ENCODE assay signal across 10 mouse cellular contexts in the genomic region with DNA sequence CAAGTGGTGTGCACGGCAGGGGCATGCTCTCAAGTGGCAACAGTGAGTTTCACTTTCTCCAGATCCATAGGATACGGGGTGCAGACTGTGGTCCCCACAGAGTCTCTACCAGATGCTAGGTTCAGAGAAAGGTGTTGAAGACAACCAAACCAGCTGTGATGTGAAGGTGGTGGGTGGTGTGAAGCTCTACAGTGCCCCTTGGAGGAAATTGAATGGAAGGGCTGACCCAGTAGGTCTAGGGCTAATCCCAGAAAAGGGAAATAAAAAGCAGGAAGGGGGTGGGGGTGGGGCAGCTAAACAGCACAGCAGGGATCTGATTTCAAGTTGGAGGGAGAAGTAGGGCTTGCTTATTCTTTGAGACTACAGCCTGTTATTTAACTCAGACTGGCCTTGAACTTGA. TPM values are rescaled to one million over a fixed set of nuclear protein-coding genes. Genes with fewer than 3 reads are reported as not detected.
DNase-seq lines count a peak whose midpoint lies in the region; ATAC-seq and TF ChIP-seq lines count a peak whose summit lies in the region.
"Had no signal": no experiment of that assay in that cellular context is flagged by ENCODE, and none has a peak within 500 bp of the region (broad histone marks: within the 10 kb centered on the region; RNA-seq: fewer than 3 reads in every experiment).

No protein-coding gene starts in this region.

- 66% methylated on average over 2 of the region's 2 CpGs for whole genome bisulfite sequencing in heart, embryonic 10.5 days
- 48% methylated on average over 2 of the region's 2 CpGs for WGBS in lung, postnatal 0 days
- WGBS in stomach, postnatal 0 days = 70% methylated on average over 2 of the region's 2 CpGs

- no peak for TF ChIP-seq POLR2A in bone marrow macrophage, adult 2 months (IDR thresholded peaks at IDR 0.05; ENCODE audit: borderline replicate concordance, low read depth, low read length)

- no peaks in the 10 kb centered on the region for H3K9me3 ChIP-seq in heart, embryonic 10.5 days
- H3K9me3 ChIP-seq in lung, postnatal 0 days (ENCODE audit: low read length) = no peaks in the 10 kb centered on the region
- H3K9me3 ChIP-seq in stomach, postnatal 0 days (ENCODE audit: control insufficient read depth, low read length) = no peaks in the 10 kb centered on the region

- TF ChIP-seq CTCF in lung, postnatal 0 days (IDR thresholded peaks at IDR 0.05) = peak; percentile 43
- TF ChIP-seq CTCF in bone marrow macrophage, adult 2 months (IDR thresholded peaks at IDR 0.05; ENCODE audit: low read depth, low read length) = peak; percentile 71
- peak; percentile 36; the same call in 1 of the 2 replicates for TF ChIP-seq CTCF in stomach, postnatal 0 days (IDR thresholded peaks at IDR 0.05; ENCODE audit: low read depth)

- H3K4me3 ChIP-seq in heart, embryonic 10.5 days = no peak overlapping the region
- no peak overlapping the region for H3K4me3 ChIP-seq in lung, postnatal 0 days (ENCODE audit: low read depth, low read length)
- H3K4me3 ChIP-seq in bone marrow macrophage, adult 2 months (ENCODE audit: insufficient read depth, low read length) = no peak overlapping the region
- H3K4me3 ChIP-seq in stomach, postnatal 0 days (ENCODE audit: low read depth, low read length) = no peak overlapping the region

- no peak for TF ChIP-seq EP300 in lung, postnatal 0 days (IDR thresholded peaks at IDR 0.05)
- TF ChIP-seq EP300 in stomach, postnatal 0 days (optimal IDR thresholded peaks at IDR 0.05) = no peak

- H3K27ac ChIP-seq in heart, embryonic 10.5 days = no peak overlapping the region
- H3K27ac ChIP-seq in lung, postnatal 0 days (ENCODE audit: low read length) = no peak overlapping the region
- peak overlapping the region; percentile 52 for H3K27ac ChIP-seq in bone marrow macrophage, adult 2 months (ENCODE audit: insufficient read depth, low read depth, low read length)
- H3K27ac ChIP-seq in stomach, postnatal 0 days (replicated peaks) = no peak overlapping the region

- H3K27me3 ChIP-seq in heart, embryonic 10.5 days (ENCODE audit: insufficient read depth, poor library complexity, severe bottlenecking) = no peaks in the 10 kb centered on the region
- no peaks in the 10 kb centered on the region for H3K27me3 ChIP-seq in lung, postnatal 0 days (replicated peaks; ENCODE audit: insufficient read depth, low read length)
- H3K27me3 ChIP-seq in stomach, postnatal 0 days (ENCODE audit: control insufficient read depth, insufficient read depth, low read length) = no peaks in the 10 kb centered on the region

- DNase-seq in heart, adult 8-10 months (ENCODE audit: low spot score) = peak; percentile 52
- no peak for DNase-seq in heart, embryonic 10.5 days (ENCODE audit: low spot score)
- DNase-seq in lung, postnatal 0 days (ENCODE audit: low spot score) = no peak
- DNase-seq in lung, postnatal 4 days = no peak
- no peak for DNase-seq in stomach, postnatal 0 days (ENCODE audit: low spot score)
- DNase-seq in cerebellum, adult 11 months = no peak
- no peak for DNase-seq in ovary, postnatal 10 days (ENCODE audit: low spot score)
- DNase-seq: cerebellum, postnatal 25 days; right cerebral cortex, postnatal 4 days had no signal

- no peak overlapping the region for H3K9ac ChIP-seq in lung, postnatal 0 days (replicated peaks; ENCODE audit: low read depth)
- H3K9ac ChIP-seq in stomach, postnatal 0 days (ENCODE audit: low read length) = no peak overlapping the region

- no peak overlapping the region for H3K4me2 ChIP-seq in lung, postnatal 0 days (replicated peaks; ENCODE audit: low read depth, low read length)
- no peak overlapping the region for H3K4me2 ChIP-seq in stomach, postnatal 0 days (replicated peaks; ENCODE audit: low read depth)

- H3K4me1 ChIP-seq in heart, embryonic 10.5 days = no peaks in the 10 kb centered on the region
- no peaks in the 10 kb centered on the region for H3K4me1 ChIP-seq in lung, postnatal 0 days (ENCODE audit: insufficient read depth, low read depth, low read length)
- peaks cover 17% of the 10 kb centered on the region for H3K4me1 ChIP-seq in bone marrow macrophage, adult 2 months (ENCODE audit: control insufficient read depth, insufficient read depth, low read length)
- no peaks in the 10 kb centered on the region for H3K4me1 ChIP-seq in stomach, postnatal 0 days (replicated peaks; ENCODE audit: control insufficient read depth, insufficient read depth)

- no peaks in the 10 kb centered on the region for H3K36me3 ChIP-seq in heart, embryonic 10.5 days
- no peaks in the 10 kb centered on the region for H3K36me3 ChIP-seq in lung, postnatal 0 days (ENCODE audit: insufficient read depth, low read length)
- no peaks in the 10 kb centered on the region for H3K36me3 ChIP-seq in stomach, postnatal 0 days (ENCODE audit: control insufficient read depth, insufficient read depth, low read length)

- no peak for ATAC-seq in lung, postnatal 0 days
- no peak for ATAC-seq in stomach, postnatal 0 days (ENCODE audit: low FRiP score, low TSS enrichment)

RNA-seq across cellular contexts. Expression of a gene that starts 58.4 kb away (rescaled TPM):
- total RNA-seq in heart, adult 8-10 months (2022) = 10 to 100 TPM; 22.2 to 29.8 (median 28.0) TPM
- 0.99 and 1.4 TPM in 2 replicates for polyA plus RNA-seq in heart, embryonic 10.5 days (2016; fragmentation: Nextera tagmentation; extraction: Ambion mirVana)
- polyA plus RNA-seq in lung, postnatal 0 days (2015; fragmentation: Nextera tagmentation; extraction: Ambion mirVana) = 1.1 and 1.4 TPM in 2 replicates
- polyA plus RNA-seq in bone marrow macrophage, adult 2 months (2012; ENCODE audit: insufficient read depth, insufficient read length, missing spikeins) = 3.3 and 3.9 TPM in 2 replicates
- 1.5 and 1.8 TPM in 2 replicates for polyA plus RNA-seq in stomach, postnatal 0 days (2015; fragmentation: Nextera tagmentation; extraction: Ambion mirVana)
